Mouse (Mus musculus) stomach, postnatal 0 days (tissue): ENCODE results near the gene H1f0.

Source experiments
- CTCF ChIP-seq: IDR thresholded peaks from 2 replicates; pipeline ENCODE4 v1.5.1; 2016; ENCODE audit warnings: antibody characterized with exemption, low read depth, mild to moderate bottlenecking, moderate library complexity
- EP300 ChIP-seq: optimal IDR thresholded peaks from 2 replicates; pipeline ENCODE3; 2016; ENCODE audit warnings: antibody characterized with exemption

- TF ChIP-seq EP300 (no peak), CTCF (no peak)
These were observed 40.2 kb downstream of the H1f0 start for GRCm38 (mm10) chr15:79068416-79068815.
